Mouse (Mus musculus): ENCODE data around the gene Ttc3. TPM values are rescaled to one million over a fixed set of nuclear protein-coding genes. Genes with fewer than 3 reads are reported as not detected.

Ttc3 gene
- polyA plus RNA-seq, 1 experiment from 2014 or later: 213 TPM

GRCm38 (mm10) chr16:94399141-94399540 is 28.7 kb downstream of the Ttc3 start:
- Histone ChIP-seq H3K4me1 (ENCODE audit: control insufficient read depth, insufficient read depth, low read length) (peaks cover 19% of the 10 kb centered on the region), H3K9me3 (replicated peaks; ENCODE audit: control insufficient read depth, low read length) (no peaks in the 10 kb centered on the region), H3K9ac (ENCODE audit: low read depth, low read length) (no peak overlapping the region), H3K27me3 (ENCODE audit: control insufficient read depth, insufficient read depth, low read length) (no peaks in the 10 kb centered on the region), H3K36me3 (ENCODE audit: control insufficient read depth, insufficient read depth, low read length) (peaks cover under 1% of the 10 kb centered on the region; the same call in 1 of the 2 replicates), H3K4me2 (no peak overlapping the region), H3K27ac (ENCODE audit: low read depth, low read length) (no peak overlapping the region), H3K4me3 (ENCODE audit: low read depth, low read length) (no peak overlapping the region)
- no peak for ATAC-seq (replicated peaks; ENCODE audit: insufficient number of reproducible peaks, low FRiP score, low TSS enrichment)
- 54% methylated on average over 2 of the region's 2 CpGs for WGBS (ENCODE audit: insufficient replicate concordance)

- Histone ChIP-seq H3K27me3 (ENCODE audit: control insufficient read depth, insufficient read depth, low read length) (no peaks in the 10 kb centered on the region), H3K9ac (ENCODE audit: low read depth, low read length) (no peak overlapping the region), H3K4me2 (no peak overlapping the region), H3K36me3 (ENCODE audit: control insufficient read depth, insufficient read depth, low read length) (peaks cover 5% of the 10 kb centered on the region; the same call in 1 of the 2 replicates), H3K27ac (ENCODE audit: low read depth, low read length) (no peak overlapping the region), H3K4me1 (ENCODE audit: control insufficient read depth, insufficient read depth, low read length) (peaks cover 19% of the 10 kb centered on the region), H3K9me3 (replicated peaks; ENCODE audit: control insufficient read depth, low read length) (no peaks in the 10 kb centered on the region), H3K4me3 (ENCODE audit: low read depth, low read length) (no peak overlapping the region)
- no peak for ATAC-seq (replicated peaks; ENCODE audit: insufficient number of reproducible peaks, low FRiP score, low TSS enrichment)
- WGBS (ENCODE audit: insufficient replicate concordance): 32% methylated on average over 2 of the region's 2 CpGs
Measured at GRCm38 (mm10) chr16:94401636-94402035, 31.2 kb downstream of the Ttc3 start.

GRCm38 (mm10) chr16:94402185-94402584 is 31.8 kb downstream of the Ttc3 start:
- ATAC-seq (replicated peaks; ENCODE audit: insufficient number of reproducible peaks, low FRiP score, low TSS enrichment): no peak
- peaks cover 5% of the 10 kb centered on the region; the same call in 1 of the 2 replicates for H3K36me3 ChIP-seq (ENCODE audit: control insufficient read depth, insufficient read depth, low read length)
- no peaks in the 10 kb centered on the region for H3K9me3 ChIP-seq (replicated peaks; ENCODE audit: control insufficient read depth, low read length)
- WGBS (ENCODE audit: insufficient replicate concordance): 83% methylated on average over 4 of the region's 4 CpGs
- no peak overlapping the region for H3K27ac ChIP-seq (ENCODE audit: low read depth, low read length)
- H3K4me3 ChIP-seq (ENCODE audit: low read depth, low read length): no peak overlapping the region
- no peak overlapping the region for H3K4me2 ChIP-seq
- no peak overlapping the region for H3K9ac ChIP-seq (ENCODE audit: low read depth, low read length)
- peaks cover 19% of the 10 kb centered on the region for H3K4me1 ChIP-seq (ENCODE audit: control insufficient read depth, insufficient read depth, low read length)
- H3K27me3 ChIP-seq (ENCODE audit: control insufficient read depth, insufficient read depth, low read length): no peaks in the 10 kb centered on the region

GRCm38 (mm10) chr16:94411287-94411686 is 40.9 kb downstream of the Ttc3 start:
- H3K36me3 ChIP-seq (ENCODE audit: control insufficient read depth, insufficient read depth, low read length): peaks cover 6% of the 10 kb centered on the region
- 82% methylated on average over 3 of the region's 3 CpGs for WGBS (ENCODE audit: insufficient replicate concordance)
- no peak overlapping the region for H3K4me3 ChIP-seq (ENCODE audit: low read depth, low read length)
- H3K9ac ChIP-seq (ENCODE audit: low read depth, low read length): no peak overlapping the region
- H3K27me3 ChIP-seq (ENCODE audit: control insufficient read depth, insufficient read depth, low read length): no peaks in the 10 kb centered on the region
- H3K4me1 ChIP-seq (ENCODE audit: control insufficient read depth, insufficient read depth, low read length): no peaks in the 10 kb centered on the region
- H3K27ac ChIP-seq (ENCODE audit: low read depth, low read length): no peak overlapping the region
- H3K4me2 ChIP-seq: no peak overlapping the region
- ATAC-seq (replicated peaks; ENCODE audit: insufficient number of reproducible peaks, low FRiP score, low TSS enrichment): no peak
- no peaks in the 10 kb centered on the region for H3K9me3 ChIP-seq (replicated peaks; ENCODE audit: control insufficient read depth, low read length)

- peaks cover 6% of the 10 kb centered on the region for H3K36me3 ChIP-seq (ENCODE audit: control insufficient read depth, insufficient read depth, low read length)
- WGBS (ENCODE audit: insufficient replicate concordance): 83% methylated on average over 2 of the region's 2 CpGs
Measured at GRCm38 (mm10) chr16:94412198-94412597, 41.8 kb downstream of the Ttc3 start.

GRCm38 (mm10) chr16:94412760-94413159 is 42.3 kb downstream of the Ttc3 start:
- H3K4me2 ChIP-seq: no peak overlapping the region
- no peaks in the 10 kb centered on the region for H3K9me3 ChIP-seq (replicated peaks; ENCODE audit: control insufficient read depth, low read length)
- ATAC-seq (replicated peaks; ENCODE audit: insufficient number of reproducible peaks, low FRiP score, low TSS enrichment): no peak
- H3K4me1 ChIP-seq (ENCODE audit: control insufficient read depth, insufficient read depth, low read length): no peaks in the 10 kb centered on the region
- no peaks in the 10 kb centered on the region for H3K27me3 ChIP-seq (ENCODE audit: control insufficient read depth, insufficient read depth, low read length)
- 94% methylated on average over 4 of the region's 4 CpGs for WGBS (ENCODE audit: insufficient replicate concordance)
- H3K36me3 ChIP-seq (ENCODE audit: control insufficient read depth, insufficient read depth, low read length): peaks cover 6% of the 10 kb centered on the region
- no peak overlapping the region for H3K27ac ChIP-seq (ENCODE audit: low read depth, low read length)
- H3K4me3 ChIP-seq (ENCODE audit: low read depth, low read length): no peak overlapping the region
- H3K9ac ChIP-seq (ENCODE audit: low read depth, low read length): no peak overlapping the region

More at GRCm38 (mm10) chr16:94412198-94412597, 41.8 kb downstream of the Ttc3 start:
- H3K4me3 ChIP-seq (ENCODE audit: low read depth, low read length): no peak overlapping the region
- H3K27me3 ChIP-seq (ENCODE audit: control insufficient read depth, insufficient read depth, low read length): no peaks in the 10 kb centered on the region
- H3K27ac ChIP-seq (ENCODE audit: low read depth, low read length): no peak overlapping the region
- H3K4me2 ChIP-seq: no peak overlapping the region
- no peak for ATAC-seq (replicated peaks; ENCODE audit: insufficient number of reproducible peaks, low FRiP score, low TSS enrichment)
- no peaks in the 10 kb centered on the region for H3K9me3 ChIP-seq (replicated peaks; ENCODE audit: control insufficient read depth, low read length)
- H3K4me1 ChIP-seq (ENCODE audit: control insufficient read depth, insufficient read depth, low read length): no peaks in the 10 kb centered on the region
- H3K9ac ChIP-seq (ENCODE audit: low read depth, low read length): no peak overlapping the region

- 88% methylated on average over 6 of the region's 6 CpGs for WGBS (ENCODE audit: insufficient replicate concordance)
- H3K36me3 ChIP-seq (ENCODE audit: control insufficient read depth, insufficient read depth, low read length): peaks cover 12% of the 10 kb centered on the region
- no peaks in the 10 kb centered on the region for H3K9me3 ChIP-seq (replicated peaks; ENCODE audit: control insufficient read depth, low read length)
Measured at GRCm38 (mm10) chr16:94414151-94414550, 43.7 kb downstream of the Ttc3 start.

GRCm38 (mm10) chr16:94420498-94420897 is 50.1 kb downstream of the Ttc3 start:
- Histone ChIP-seq H3K9ac (ENCODE audit: low read depth, low read length) (no peak overlapping the region), H3K4me1 (ENCODE audit: control insufficient read depth, insufficient read depth, low read length) (no peaks in the 10 kb centered on the region), H3K36me3 (ENCODE audit: control insufficient read depth, insufficient read depth, low read length) (peaks cover 41% of the 10 kb centered on the region), H3K4me2 (no peak overlapping the region), H3K27ac (ENCODE audit: low read depth, low read length) (no peak overlapping the region), H3K4me3 (ENCODE audit: low read depth, low read length) (no peak overlapping the region), H3K9me3 (replicated peaks; ENCODE audit: control insufficient read depth, low read length) (no peaks in the 10 kb centered on the region), H3K27me3 (ENCODE audit: control insufficient read depth, insufficient read depth, low read length) (no peaks in the 10 kb centered on the region)
- ATAC-seq (replicated peaks; ENCODE audit: insufficient number of reproducible peaks, low FRiP score, low TSS enrichment): no peak
- WGBS (ENCODE audit: insufficient replicate concordance): 90% methylated on average over 3 of the region's 3 CpGs

More at GRCm38 (mm10) chr16:94414151-94414550, 43.7 kb downstream of the Ttc3 start:
- ATAC-seq (replicated peaks; ENCODE audit: insufficient number of reproducible peaks, low FRiP score, low TSS enrichment): no peak
- Histone ChIP-seq H3K9ac (ENCODE audit: low read depth, low read length) (no peak overlapping the region), H3K27ac (ENCODE audit: low read depth, low read length) (no peak overlapping the region), H3K4me2 (no peak overlapping the region), H3K4me1 (ENCODE audit: control insufficient read depth, insufficient read depth, low read length) (no peaks in the 10 kb centered on the region), H3K27me3 (ENCODE audit: control insufficient read depth, insufficient read depth, low read length) (no peaks in the 10 kb centered on the region), H3K4me3 (ENCODE audit: low read depth, low read length) (no peak overlapping the region)

- ATAC-seq (replicated peaks; ENCODE audit: insufficient number of reproducible peaks, low FRiP score, low TSS enrichment): no peak
- WGBS (ENCODE audit: insufficient replicate concordance): 94% methylated on average over 4 of the region's 4 CpGs
- Histone ChIP-seq H3K4me3 (ENCODE audit: low read depth, low read length) (no peak overlapping the region), H3K4me1 (ENCODE audit: control insufficient read depth, insufficient read depth, low read length) (no peaks in the 10 kb centered on the region), H3K9ac (ENCODE audit: low read depth, low read length) (no peak overlapping the region), H3K27ac (ENCODE audit: low read depth, low read length) (no peak overlapping the region), H3K9me3 (replicated peaks; ENCODE audit: control insufficient read depth, low read length) (no peaks in the 10 kb centered on the region), H3K27me3 (ENCODE audit: control insufficient read depth, insufficient read depth, low read length) (no peaks in the 10 kb centered on the region), H3K36me3 (ENCODE audit: control insufficient read depth, insufficient read depth, low read length) (peaks cover 28% of the 10 kb centered on the region), H3K4me2 (no peak overlapping the region)
Measured at GRCm38 (mm10) chr16:94428948-94429347, 58.5 kb downstream of the Ttc3 start.
